Mouse (Mus musculus) kidney, postnatal 0 days (tissue): Measurements from ENCODE around the gene Slc25a12. TPM values are rescaled to one million over a fixed set of nuclear protein-coding genes. Genes with fewer than 3 reads are reported as not detected.
A peak's percentile ranks its signal among the peaks of the same experiment; 100 is the strongest.

Experiments
- ATAC-seq: fragments of 200-750 bp; cut with Nextera tagmentation; replicated peaks from 2 replicates; pipeline ENCODE4 v1.8.0; 2017; ENCODE audit warnings: low read depth, moderate number of reproducible peaks, moderate TSS enrichment, moderate library complexity; ENCODE audit not compliant: low FRiP score
- DNase-seq: peaks from one replicate; pipeline ENCODE4 v3.0.0-alpha.2; 2016; ENCODE audit warnings: low spot score
- H3K27ac ChIP-seq: fragments of 300-500 bp; sonication (generic); 2 replicates; pipeline ENCODE4 v1.5.1; 2014; ENCODE audit warnings: mild to moderate bottlenecking
- H3K27me3 ChIP-seq: fragments of 300-500 bp; sonication (generic); 2 replicates; pipeline ENCODE4 v1.6.1; 2014; ENCODE audit warnings: low read length, mixed read lengths; ENCODE audit not compliant: insufficient read depth
- H3K36me3 ChIP-seq: fragments of 300-500 bp; sonication (generic); 2 replicates; pipeline ENCODE4 v1.6.1; 2014; ENCODE audit warnings: low read length, mixed read lengths; ENCODE audit not compliant: insufficient read depth
- H3K4me1 ChIP-seq: fragments of 300-500 bp; sonication (generic); replicated peaks from 2 replicates; pipeline ENCODE4 v1.6.1; 2014; ENCODE audit warnings: antibody characterized with exemption, low read length, mixed read lengths; ENCODE audit not compliant: insufficient read depth
- H3K4me2 ChIP-seq: fragments of 300-500 bp; sonication (generic); 2 replicates; pipeline ENCODE4 v1.6.1; 2014; ENCODE audit warnings: mild to moderate bottlenecking, low read length, moderate library complexity, mixed read lengths
- H3K4me3 ChIP-seq: fragments of 300-500 bp; sonication (generic); replicated peaks from 2 replicates; pipeline ENCODE4 v1.5.1; 2014; ENCODE audit warnings: low read depth, low read length
- H3K9ac ChIP-seq: fragments of 300-500 bp; sonication (generic); 2 replicates; pipeline ENCODE4 v1.6.1; 2014; ENCODE audit warnings: low read depth, low read length
- H3K9me3 ChIP-seq: fragments of 300-500 bp; sonication (generic); replicated peaks from 2 replicates; pipeline ENCODE4 v1.6.1; 2016; ENCODE audit warnings: low read length, inconsistent platforms, mixed read lengths
- CTCF ChIP-seq: IDR thresholded peaks from 2 replicates; pipeline ENCODE4 v1.5.1; 2016; ENCODE audit warnings: antibody characterized with exemption, low read depth, mild to moderate bottlenecking, moderate library complexity
- WGBS: fragments of 180-500 bp; shearing (Covaris S2); extraction: QIAGEN DNeasy Blood & Tissue Kit; methylation state at CpG from one replicate; pipeline ENCODE4 v1.1.7; 2014; 5-methylcytosine and 5-hydroxymethylcytosine counted together
- polyA plus RNA-seq: library from polyadenylated mRNA; unstranded; fragments of >200 nt; fragmentation: Nextera tagmentation; extraction: Ambion mirVana; gene quantifications from 2 replicates; pipeline ENCODE4 v1.2.1, GENCODE M21; 2015

Gene Slc25a12
- polyA plus RNA-seq, 1 experiment from 2014 or later = 51.4 TPM

GRCm38 (mm10) chr2:71315022-71315421 is 52.5 kb downstream of the Slc25a12 start:
- no peak overlapping the region for H3K9ac ChIP-seq
- peak; percentile 56 for DNase-seq
- 43% methylated on average over 14 of the region's 14 CpGs for whole genome bisulfite sequencing
- no peaks in the 10 kb centered on the region for H3K27me3 ChIP-seq
- peak overlapping the region; percentile 47 for H3K4me2 ChIP-seq
- 0 out of 2 replicates have a peak, but pooled peaks cover 8% of the 10 kb centered on the region for H3K36me3 ChIP-seq
- H3K4me3 ChIP-seq = peak overlapping the region; percentile 20
- no peak for ATAC-seq
- H3K4me1 ChIP-seq = 0 out of 2 replicates have a peak, but pooled peaks cover 5% of the 10 kb centered on the region
- no peak for TF ChIP-seq CTCF
- H3K9me3 ChIP-seq = no peaks in the 10 kb centered on the region
- no peak overlapping the region for H3K27ac ChIP-seq

- 69% methylated on average over 6 of the region's 6 CpGs for WGBS
- TF ChIP-seq CTCF = no peak
- H3K9me3 ChIP-seq = no peaks in the 10 kb centered on the region
These were observed 53.5 kb downstream of the Slc25a12 start for GRCm38 (mm10) chr2:71314080-71314479.

DNA sequence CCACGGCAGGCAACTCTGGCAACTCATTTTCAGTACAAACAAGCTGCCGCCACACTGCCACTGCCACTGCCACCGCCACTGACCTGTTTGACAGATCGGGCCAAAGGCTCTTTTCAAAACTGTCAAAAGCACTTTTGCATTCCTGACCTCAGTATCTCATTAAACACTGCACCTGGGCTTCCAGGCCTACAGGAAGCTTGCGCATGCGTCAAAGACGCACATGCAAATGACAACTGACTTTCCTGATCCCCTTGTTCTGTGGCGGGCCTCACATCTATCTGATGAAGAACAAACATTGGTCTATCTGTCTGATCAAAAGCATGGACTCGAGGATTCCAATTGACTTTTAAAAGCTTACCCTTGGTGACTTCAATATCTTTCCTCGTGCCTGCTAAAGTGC is 55.5 kb downstream of the Slc25a12 start:
- no peak overlapping the region for H3K27ac ChIP-seq
- peaks cover 11% of the 10 kb centered on the region; the same call in 1 of the 2 replicates for H3K36me3 ChIP-seq
- WGBS = 84% methylated on average over 10 of the region's 10 CpGs
- H3K27me3 ChIP-seq = no peaks in the 10 kb centered on the region
- H3K4me1 ChIP-seq = 0 out of 2 replicates have a peak, but pooled peaks cover 5% of the 10 kb centered on the region
- ATAC-seq (no peak), DNase-seq (no peak)
- H3K9me3 ChIP-seq = no peaks in the 10 kb centered on the region
- no peak overlapping the region for H3K4me2 ChIP-seq
- TF ChIP-seq CTCF = no peak
- H3K4me3 ChIP-seq = no peak overlapping the region
- H3K9ac ChIP-seq = no peak overlapping the region

More at GRCm38 (mm10) chr2:71314080-71314479, 53.5 kb downstream of the Slc25a12 start:
- ATAC-seq (no peak), DNase-seq (no peak)
- H3K27ac ChIP-seq = no peak overlapping the region
- H3K9ac ChIP-seq = no peak overlapping the region
- H3K4me1 ChIP-seq = 0 out of 2 replicates have a peak, but pooled peaks cover 5% of the 10 kb centered on the region
- no peak overlapping the region for H3K4me3 ChIP-seq
- H3K36me3 ChIP-seq = peaks cover 9% of the 10 kb centered on the region; the same call in 1 of the 2 replicates
- H3K27me3 ChIP-seq = no peaks in the 10 kb centered on the region
- no peak overlapping the region for H3K4me2 ChIP-seq

- no peak for ATAC-seq
- 70% methylated on average over 2 of the region's 2 CpGs for WGBS
- DNase-seq = no peak
These were observed 57.8 kb downstream of the Slc25a12 start for GRCm38 (mm10) chr2:71309726-71310125.

DNA sequence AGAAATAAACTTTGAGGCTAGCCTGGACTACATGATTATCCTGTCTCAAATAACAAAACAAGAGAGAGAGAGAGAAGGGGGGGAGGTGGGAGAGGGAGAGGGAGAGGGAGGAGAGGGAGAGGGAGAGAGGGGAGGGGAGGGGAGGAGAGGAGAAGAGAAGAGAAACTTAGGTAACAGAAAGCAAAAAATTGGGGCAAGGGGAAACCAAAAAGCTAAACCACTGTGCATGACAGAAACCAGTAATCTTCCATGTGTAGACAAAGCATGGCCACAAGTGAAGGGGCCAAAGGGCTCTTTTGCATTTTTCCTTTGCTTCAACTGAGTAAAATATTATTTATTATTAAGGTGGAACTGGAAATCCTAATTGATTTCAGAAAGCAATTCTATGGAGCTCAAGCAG is 61.2 kb downstream of the Slc25a12 start:
- DNase-seq (no peak), ATAC-seq (no peak)
- Histone ChIP-seq H3K4me2 (no peak overlapping the region), H3K9me3 (no peaks in the 10 kb centered on the region), H3K4me3 (no peak overlapping the region), H3K4me1 (no peaks in the 10 kb centered on the region), H3K27ac (no peak overlapping the region), H3K36me3 (peaks cover 3% of the 10 kb centered on the region; the same call in 1 of the 2 replicates), H3K9ac (no peak overlapping the region), H3K27me3 (no peaks in the 10 kb centered on the region)
- TF ChIP-seq CTCF = no peak

More at GRCm38 (mm10) chr2:71309726-71310125, 57.8 kb downstream of the Slc25a12 start:
- H3K36me3 ChIP-seq = peaks cover 11% of the 10 kb centered on the region; the same call in 1 of the 2 replicates
- no peaks in the 10 kb centered on the region for H3K27me3 ChIP-seq
- no peaks in the 10 kb centered on the region for H3K4me1 ChIP-seq
- TF ChIP-seq CTCF = no peak
- H3K4me2 ChIP-seq = no peak overlapping the region
- H3K9me3 ChIP-seq = no peaks in the 10 kb centered on the region
- no peak overlapping the region for H3K4me3 ChIP-seq
- no peak overlapping the region for H3K27ac ChIP-seq
- H3K9ac ChIP-seq = no peak overlapping the region

DNA sequence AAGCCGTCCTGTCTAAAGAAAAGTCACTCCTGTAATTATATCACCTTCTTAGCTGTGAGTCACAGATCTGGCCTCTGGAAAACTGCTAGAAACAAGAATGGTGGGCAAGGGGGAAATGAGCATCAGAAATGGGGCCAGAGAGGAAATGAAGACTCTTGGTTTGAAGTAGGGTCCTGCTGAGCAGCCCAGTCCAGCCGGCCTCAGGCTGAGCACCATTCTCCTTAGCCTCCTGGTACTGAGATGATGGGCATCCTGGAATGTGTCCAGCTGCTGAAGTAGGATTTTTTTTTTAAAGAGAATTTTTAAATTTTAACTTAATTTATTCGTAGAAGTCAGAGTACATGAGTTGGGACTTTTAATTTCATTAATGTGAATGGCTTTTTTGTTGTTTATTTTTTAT is 62.7 kb downstream of the Slc25a12 start:
- DNase-seq (no peak), ATAC-seq (no peak)
- Histone ChIP-seq H3K4me3 (no peak overlapping the region), H3K36me3 (peaks cover 3% of the 10 kb centered on the region; the same call in 1 of the 2 replicates), H3K9me3 (no peaks in the 10 kb centered on the region), H3K4me1 (no peaks in the 10 kb centered on the region), H3K27me3 (no peaks in the 10 kb centered on the region), H3K4me2 (no peak overlapping the region), H3K9ac (no peak overlapping the region), H3K27ac (no peak overlapping the region)
- no peak for TF ChIP-seq CTCF
- WGBS = 40% methylated on average over 3 of the region's 3 CpGs

DNA sequence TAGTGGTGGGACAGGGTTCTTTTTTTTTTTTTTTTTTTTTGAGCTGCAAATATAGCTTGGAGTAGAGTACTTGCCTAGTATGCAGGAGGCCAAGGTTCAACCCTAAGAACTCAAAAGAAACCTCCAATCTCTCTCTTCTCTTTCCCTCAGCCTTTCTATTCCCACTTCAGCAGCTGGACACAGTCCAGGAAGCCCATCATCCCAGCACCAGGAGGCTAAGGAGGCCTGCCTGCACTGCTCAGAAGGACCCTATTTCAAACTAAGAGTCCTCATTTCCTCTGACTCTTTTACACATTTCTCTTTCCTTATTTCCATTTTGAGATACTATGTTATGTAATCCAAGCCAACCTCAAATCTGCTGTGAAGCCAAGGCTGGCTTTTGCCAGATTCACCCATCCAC is 64.3 kb downstream of the Slc25a12 start:
- H3K9ac ChIP-seq = no peak overlapping the region
- no peaks in the 10 kb centered on the region for H3K36me3 ChIP-seq
- ATAC-seq = no peak
- TF ChIP-seq CTCF = no peak
- no peak overlapping the region for H3K27ac ChIP-seq
- no peaks in the 10 kb centered on the region for H3K4me1 ChIP-seq
- H3K27me3 ChIP-seq = no peaks in the 10 kb centered on the region
- no peak overlapping the region for H3K4me2 ChIP-seq
- peak; percentile 62 for DNase-seq
- no peak overlapping the region for H3K4me3 ChIP-seq
- H3K9me3 ChIP-seq = no peaks in the 10 kb centered on the region
